Mouse (Mus musculus): ENCODE results near the gene 4931423N10Rik.

Gene 4931423N10Rik

DNA sequence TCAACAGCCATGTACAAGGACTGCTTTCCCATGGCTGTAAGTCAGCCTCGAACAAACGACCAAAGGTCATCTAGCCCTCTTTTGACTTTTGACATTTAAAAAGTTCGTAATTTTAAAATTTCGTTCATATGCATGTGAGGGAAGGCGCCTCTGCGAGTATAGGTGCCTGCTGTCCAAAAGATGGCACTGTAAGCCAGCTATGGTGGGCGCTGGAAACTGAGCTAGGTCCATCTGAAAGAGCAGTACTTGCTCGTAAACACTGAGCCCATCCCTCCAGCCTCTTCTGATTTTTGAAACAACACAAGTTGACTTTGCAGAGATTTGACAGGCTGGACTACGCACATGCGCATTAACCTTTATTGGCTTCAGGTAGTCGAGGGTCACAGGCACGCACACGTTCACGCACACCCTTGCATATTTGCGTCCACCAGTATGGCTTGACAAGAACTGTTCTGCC is at the start of gene 4931423N10Rik:
Gene 4931423N10Rik, plus strand, starts transcription at position 407 of the 457 bp plus-strand sequence.
- DNase-seq (ENCODE audit: low read depth): peak; percentile 27

- DNase-seq (ENCODE audit: low read depth): peak; percentile 34
Measured at GRCm38 (mm10) chr2:23172305-23172704, 35.0 kb upstream of the 4931423N10Rik start.

- DNase-seq (ENCODE audit: low read depth): no peak
Measured at GRCm38 (mm10) chr2:23194366-23194765, 12.9 kb upstream of the 4931423N10Rik start.

- no peak for DNase-seq (ENCODE audit: low read depth)
Measured at GRCm38 (mm10) chr2:23201034-23201433, 6.2 kb upstream of the 4931423N10Rik start.

DNA sequence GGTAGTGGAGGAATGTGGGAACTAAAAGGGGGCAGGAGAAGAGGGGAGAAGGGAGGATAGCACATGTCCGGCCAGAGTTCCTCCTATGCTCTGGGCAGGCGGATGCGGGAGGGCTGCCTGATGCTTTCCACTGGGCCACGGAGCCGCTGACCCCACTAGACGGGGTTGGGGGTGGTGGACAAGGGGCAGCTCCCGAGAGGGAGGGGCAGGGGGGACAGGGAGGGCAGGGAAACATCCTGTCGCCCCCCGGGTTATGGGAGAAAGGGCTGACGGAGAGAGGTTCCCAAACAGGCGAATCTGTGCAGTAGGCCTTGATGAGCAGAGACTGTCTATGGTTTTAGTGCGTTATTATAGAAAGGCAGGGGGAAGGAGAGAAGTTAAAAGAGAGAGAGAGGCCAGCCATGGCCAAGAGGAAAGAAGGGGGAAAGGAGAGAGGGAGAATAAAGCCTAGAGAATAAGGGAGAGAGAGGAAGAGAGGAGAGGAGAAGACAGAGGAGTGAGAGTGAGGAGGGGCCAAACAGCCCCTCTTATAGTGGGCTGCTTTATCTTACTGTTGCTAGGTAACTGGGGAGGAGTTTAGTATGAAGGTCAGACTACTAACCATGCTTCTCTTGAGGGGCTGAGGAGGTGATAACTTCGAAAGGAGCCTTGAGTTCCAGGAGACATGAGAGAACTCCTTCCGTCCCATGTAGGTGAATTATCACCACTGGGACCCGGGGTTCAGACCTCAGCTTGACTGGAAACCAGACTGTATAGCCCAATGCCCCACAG is 4.2 kb upstream of the 4931423N10Rik start:
- no peak for DNase-seq (ENCODE audit: low read depth)

GRCm38 (mm10) chr2:23213661-23214060 is 6.4 kb downstream of the 4931423N10Rik start:
- DNase-seq (ENCODE audit: low read depth): no peak

GRCm38 (mm10) chr2:23225199-23225598 is 17.9 kb downstream of the 4931423N10Rik start:
- no peak for DNase-seq (ENCODE audit: low read depth)

DNA sequence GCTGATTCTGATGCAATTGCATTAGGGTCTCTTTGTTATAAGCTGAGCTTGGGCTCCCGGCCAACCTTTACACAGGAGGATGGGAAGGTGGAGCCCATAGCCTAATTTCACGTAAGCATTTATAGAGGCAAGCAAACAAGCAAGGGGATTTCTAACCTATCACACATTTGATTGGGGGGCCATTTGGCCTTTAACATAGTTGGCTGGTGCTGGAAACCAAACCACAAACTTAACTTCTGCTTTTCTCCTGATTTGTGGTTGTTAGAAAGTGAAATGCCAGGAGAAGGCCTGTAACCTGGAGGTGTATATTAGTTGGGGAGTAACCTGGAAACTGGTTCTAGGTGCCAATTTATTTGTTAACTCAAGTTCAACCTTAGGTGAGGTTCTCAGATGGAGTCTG is 21.2 kb downstream of the 4931423N10Rik start:
- peak; percentile 36 for DNase-seq (ENCODE audit: low read depth)

GRCm38 (mm10) chr2:23234065-23234773 is 26.9 kb downstream of the 4931423N10Rik start:
- no peak for DNase-seq (ENCODE audit: low read depth)

DNA sequence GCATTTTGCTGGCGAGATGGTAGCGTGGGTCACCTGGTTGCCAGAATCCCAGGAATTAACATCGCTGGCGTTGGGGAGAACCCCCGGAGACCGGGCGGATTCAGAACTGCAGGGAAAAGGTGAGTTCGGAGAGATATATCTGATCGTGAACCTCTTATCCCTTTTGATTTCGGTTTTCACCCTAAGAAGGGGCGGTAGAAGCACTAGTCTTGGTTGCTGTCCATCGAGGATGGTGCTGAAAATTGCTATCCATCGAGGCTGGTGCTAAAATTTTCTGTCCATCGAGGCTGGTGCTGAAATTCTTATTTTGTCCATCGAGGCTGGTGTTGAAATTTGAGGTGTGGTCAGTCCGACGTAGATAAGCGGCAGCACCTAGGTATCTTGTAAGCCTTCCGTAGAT is 83.7 kb downstream of the 4931423N10Rik start:
- peak; percentile 18 for DNase-seq (ENCODE audit: low read depth)

DNA sequence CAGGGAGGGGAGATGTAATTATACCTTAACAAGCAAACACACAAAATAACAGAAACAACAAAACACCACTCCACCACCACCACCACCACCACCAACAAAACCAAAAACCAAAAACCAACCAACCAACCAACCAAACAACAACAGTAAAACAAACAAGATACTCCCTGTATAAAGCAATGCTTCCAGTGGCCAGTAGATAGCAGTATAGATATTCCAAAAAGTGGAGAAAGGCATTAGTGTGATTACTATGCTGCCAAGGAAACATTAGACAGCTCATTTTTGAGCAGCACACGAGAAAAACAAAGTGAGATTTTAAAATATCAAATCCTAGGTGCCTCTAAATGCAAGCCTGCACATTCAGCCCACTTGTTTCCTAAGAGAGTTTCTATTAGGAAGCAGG is 107.6 kb downstream of the 4931423N10Rik start:
- DNase-seq (ENCODE audit: low read depth): peak; percentile 10

All from 416B (cell line).